Mouse (Mus musculus): ENCODE measurements at regions not wholly inside any gene's neighbourhood (a gene's known extent, or its start where the extent isn't known, plus 50 kb on each side); places are given as distances from the start of the nearest gene placed in this dataset.

GRCm38 (mm10) chr11:84706692-84707091 lies 112.6 kb downstream of the Mrm1 start:
- in situ Hi-C loops (cut with MboI, MseI), result loop anchor here in 1 of 2 experiments (10.0 kb wide), 1 partner anchor 1428 kb away; no protein-coding TSS in a partner anchor

DNA sequence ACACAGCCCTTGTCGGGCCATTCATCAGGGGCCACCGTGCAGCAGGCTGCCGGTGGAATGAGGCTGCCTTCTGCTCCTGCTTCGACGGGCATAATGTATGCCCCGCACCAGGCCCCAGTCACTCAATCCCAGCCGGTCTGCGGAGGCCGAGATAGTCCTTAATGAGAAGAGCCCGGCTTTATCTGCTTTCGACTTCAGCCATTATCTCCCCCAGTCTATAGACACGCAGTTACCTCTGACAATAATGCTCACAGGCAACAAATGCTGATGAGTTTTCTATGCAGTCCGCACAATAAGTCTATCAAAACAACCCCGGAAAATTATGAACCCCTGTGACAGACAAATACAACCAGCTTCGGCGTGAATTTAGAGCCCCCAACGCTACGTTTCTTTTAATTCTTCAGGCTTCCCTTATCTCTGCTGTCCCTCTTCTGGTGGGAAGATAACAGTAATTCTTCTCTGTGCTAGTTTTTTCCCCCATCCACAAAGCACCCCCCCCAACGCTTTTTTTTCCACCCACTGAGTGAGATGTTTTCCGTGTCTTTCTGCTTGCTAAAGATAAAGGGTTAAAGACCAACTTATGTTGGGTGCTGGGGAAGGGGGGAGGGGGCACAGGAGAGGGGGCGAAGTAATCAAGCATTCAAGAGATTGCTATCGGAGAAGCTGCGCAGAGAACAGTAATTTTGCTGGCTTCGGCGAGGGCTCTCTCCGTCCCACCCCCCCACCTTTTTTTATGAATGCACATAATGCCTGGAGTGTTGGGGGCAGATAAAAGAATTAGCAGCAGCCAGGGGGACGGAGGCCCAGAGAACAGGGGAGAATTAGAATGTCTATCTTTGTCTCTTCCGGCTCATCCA lies 117.8 kb downstream of the Mrm1 start:
- in situ Hi-C loops (cut with MboI, MseI), result loop anchor here in 1 of 2 experiments (10.0 kb wide), 1 partner anchor 1433 kb away; no protein-coding TSS in a partner anchor

DNA sequence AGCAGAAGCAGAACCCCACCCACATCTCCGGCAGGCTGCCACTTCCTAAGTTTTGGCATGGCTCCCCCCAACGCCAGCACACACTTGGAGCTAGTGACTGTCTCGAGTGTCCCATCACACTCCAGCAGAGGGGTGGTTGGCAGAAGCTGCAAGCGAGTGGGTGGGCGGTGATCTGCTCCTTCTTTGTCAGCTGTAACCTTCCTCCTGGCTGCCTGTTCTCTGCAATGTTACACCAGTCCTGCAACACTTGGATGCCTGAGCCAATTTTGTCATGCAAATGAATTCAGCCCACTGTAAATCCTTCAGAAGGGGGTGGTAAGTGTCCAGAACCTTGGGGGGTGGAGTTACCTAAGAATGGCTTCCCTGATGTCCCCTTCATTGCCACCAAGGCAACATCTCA lies 121.8 kb downstream of the Mrm1 start:
- in situ Hi-C loops (cut with MboI, MseI), result no loop called here

DNA sequence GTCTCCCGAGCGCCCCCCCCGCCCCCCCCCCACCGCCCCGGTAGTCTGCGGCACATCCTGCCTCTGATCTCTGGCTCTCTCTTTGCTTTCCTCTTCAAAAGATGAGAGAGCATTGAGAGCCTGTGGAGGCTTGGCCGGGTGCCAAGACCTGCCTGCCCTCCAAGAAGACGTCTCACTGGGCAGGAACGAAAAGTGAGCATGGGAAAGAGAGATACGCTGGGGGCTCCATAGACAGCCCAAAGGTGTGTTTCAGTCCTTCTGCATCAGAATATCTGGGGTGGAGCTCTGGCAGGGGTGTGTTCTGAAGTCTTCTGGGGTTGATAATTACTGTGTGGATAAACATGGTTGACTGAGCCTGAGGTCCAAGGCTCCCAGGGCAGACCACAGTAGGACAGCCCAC lies 126.7 kb downstream of the Mrm1 start:
- in situ Hi-C loops (cut with MboI, MseI), result no loop called here

DNA sequence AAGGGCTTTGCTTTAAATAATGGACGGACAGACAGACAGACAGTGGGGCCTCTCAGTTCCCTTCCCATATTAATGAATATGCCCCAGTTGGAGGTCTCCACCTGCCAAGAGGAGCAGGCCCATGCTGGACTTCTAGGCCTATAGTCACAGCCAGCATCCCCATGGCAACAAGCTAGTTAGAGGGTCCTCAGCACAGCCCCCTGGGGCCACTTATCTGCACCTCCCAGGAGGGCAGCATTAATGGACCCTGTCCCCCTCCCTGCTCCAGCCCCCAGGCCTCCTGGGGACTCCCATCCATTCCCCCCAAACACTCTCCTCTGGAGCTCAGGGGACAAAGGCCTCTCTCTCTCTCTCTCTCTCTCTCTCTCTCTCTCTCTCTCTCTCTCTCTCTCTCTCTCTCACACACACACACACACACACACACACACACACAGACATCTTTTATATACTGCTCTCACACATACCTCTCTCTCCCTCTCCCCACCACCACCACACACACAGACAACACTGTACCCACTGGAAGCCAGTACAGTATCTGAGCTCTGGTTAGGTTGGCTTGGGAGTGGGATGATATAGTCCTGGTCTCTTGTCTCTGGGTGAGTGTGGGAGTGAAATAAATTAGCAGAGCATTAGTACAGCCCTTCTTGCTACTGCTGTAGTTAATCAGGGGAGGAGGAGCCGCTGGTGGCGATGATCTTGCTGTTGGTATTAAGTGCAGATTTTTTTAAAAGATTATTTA lies 127.7 kb downstream of the Mrm1 start:
- in situ Hi-C loops (cut with MboI, MseI), result no loop called here

DNA sequence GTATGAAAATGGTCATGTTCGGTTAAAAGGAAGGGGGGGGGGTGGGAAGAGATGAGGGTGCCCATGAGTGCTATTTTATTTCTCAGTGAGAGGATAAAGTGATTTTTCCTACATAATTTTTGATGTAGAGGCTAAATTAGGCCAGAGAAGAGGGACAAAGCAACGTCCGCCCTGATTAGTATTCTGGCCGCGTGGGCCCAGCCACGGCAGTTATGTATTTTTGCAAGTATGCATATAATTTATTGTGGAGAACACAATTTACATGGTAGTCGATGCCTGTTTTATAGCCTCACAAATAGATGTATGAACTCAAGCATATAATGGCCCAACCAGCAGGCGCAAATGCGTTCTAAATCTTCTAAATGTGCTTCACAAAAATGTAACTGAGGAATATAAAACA lies 132.8 kb downstream of the Mrm1 start:
- in situ Hi-C loops (cut with MboI, MseI), result loop anchor here in 1 of 2 experiments (10.0 kb wide), 1 partner anchor 402 kb away; no protein-coding TSS in a partner anchor

DNA sequence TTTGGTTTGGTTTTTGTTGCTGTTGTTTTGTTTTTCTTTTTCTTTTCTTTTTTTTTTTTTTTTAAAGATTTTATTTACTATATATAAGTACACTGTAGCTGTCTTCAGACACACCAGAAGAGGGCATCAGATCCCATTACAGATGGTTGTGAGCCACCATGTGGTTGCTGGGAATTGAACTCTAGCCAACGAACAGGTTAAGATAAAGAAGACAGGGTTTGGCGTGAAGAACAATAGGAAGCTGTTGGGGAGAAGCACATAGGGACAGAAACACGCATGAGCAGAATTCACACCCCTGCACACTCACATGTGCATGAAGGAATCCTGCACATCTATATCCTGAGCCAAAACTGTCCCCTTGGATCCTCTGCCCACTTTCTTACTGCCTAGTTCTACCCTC lies 135.0 kb downstream of the Mrm1 start:
- in situ Hi-C loops (cut with MboI, MseI), result loop anchor here in 1 of 2 experiments (10.0 kb wide), 1 partner anchor 400 kb away; no protein-coding TSS in a partner anchor

DNA sequence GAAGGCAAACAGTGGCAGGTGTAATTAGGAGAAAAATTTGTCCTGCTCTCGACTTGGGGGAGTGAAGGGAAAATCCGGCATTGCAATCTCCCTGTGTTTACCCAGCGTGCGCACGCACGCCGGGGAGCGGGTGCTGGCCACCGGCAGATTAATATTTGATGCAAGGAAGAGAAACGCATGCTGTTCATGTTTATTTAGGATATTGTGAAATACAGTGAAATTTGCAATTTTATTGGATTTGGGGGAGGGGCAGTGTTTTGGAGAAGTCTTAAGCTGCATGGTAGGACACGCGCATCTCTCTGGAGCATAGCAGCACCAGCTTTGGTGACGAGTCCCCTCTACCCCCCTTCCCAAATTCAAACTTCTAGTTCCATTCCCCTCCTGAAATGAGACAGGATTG lies 136.4 kb downstream of the Mrm1 start:
- in situ Hi-C loops (cut with MboI, MseI), result loop anchor here in 1 of 2 experiments (10.0 kb wide), 1 partner anchor 398 kb away; no protein-coding TSS in a partner anchor

DNA sequence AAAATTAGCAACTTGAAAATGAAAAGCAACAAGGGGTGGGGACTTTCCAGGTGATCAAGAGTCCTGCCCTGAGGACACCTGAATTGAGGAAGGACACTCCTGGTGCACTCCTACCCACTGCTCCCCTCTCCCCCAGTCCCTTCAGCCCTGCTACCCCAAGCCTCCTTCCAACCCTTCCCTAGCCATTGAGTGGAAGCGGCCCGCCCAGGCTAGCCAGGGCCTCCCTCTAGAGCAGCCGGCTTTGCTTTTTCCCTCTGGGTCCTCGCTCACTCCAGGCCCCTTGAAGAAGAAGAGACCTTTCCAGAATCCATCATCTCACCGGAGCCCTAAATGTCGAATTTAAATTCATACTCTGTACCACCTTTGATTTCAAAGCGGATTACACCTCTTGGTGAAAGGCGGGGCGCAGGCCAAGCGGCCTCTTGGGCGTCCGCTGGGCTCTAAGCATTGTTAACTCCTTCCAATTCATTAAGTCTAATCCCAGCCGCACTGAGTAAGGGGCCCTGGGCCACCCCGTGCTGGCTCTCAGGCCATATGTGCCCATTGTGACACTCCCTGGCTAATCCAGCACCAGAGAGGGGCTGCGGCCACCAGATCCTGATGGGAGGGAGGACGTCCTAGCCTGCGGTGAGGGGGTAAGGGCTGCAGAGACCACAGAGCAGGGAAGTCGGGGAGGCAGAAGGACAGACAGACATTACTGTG lies 142.8 kb downstream of the Mrm1 start:
- in situ Hi-C loops (cut with MboI, MseI), result no loop called here

GRCm38 (mm10) chr11:84672841-84673473 lies 146.4 kb downstream of the Mrm1 start:
- in situ Hi-C loops (cut with MboI, MseI), result no loop called here

- in situ Hi-C loops (cut with MboI, MseI), result no loop called here
Observed at GRCm38 (mm10) chr11:84671585-84671984, 146.2 kb upstream of the Lhx1 start.

DNA sequence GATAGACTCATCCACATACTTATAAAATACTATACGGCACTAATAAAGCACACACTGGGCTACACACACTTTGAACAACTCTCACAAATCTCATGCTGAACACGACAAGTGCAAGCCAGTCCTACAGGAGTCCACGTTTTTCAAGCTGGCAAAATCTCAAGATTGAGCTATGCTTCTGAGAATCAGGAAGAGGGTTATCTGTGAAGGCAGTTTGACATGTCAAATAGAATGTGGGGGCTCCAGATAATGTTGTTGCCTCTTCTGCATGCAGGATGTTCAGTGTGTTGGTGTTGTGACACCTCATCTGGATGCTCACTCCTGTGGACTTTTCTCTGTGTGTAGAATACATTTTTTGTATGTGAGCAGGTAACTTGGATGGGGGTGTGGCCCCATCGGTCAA lies 142.4 kb upstream of the Lhx1 start:
- in situ Hi-C loops (cut with MboI, MseI), result no loop called here

DNA sequence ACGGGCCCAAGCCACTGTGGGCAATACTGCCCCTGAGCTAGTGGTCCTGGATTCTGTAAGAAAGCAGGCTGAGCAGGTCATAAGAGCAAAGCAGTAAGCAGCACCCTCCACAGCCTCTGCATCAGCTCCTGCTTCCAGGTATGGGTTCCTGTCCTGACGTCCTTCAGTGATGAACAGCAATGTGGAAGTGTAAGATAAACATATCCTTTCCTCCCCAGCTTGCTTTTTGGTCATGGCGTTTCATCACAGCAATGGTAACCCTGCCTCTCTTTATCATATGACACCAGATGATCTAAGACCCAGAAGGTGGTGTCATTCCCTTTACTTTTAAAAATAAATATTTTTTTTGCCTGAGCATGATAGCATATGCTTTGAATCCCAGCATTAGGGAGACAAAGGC lies 138.9 kb upstream of the Lhx1 start:
- in situ Hi-C loops (cut with MboI, MseI), result no loop called here

GRCm38 (mm10) chr11:84661981-84662380 lies 136.6 kb upstream of the Lhx1 start:
- in situ Hi-C loops (cut with MboI, MseI), result no loop called here

DNA sequence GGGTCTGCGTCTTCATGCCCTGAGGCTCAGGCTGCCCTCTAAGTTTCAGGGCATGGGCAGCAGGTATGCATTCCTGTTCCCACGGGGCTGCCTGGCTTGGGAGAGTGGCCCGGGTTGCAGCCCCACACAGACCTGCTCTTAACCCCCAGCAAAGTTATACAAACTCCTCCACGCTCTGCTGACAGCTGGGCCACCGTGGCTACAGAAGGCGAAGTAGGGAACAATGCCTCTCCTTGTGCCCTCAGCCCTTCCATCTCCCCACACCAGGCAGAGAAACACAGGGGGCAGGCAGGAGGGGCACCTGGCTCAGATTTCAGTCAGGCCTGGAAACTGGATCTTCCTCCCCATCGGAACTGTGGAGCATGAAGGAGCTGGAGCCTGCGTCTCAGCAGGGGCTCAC lies 135.5 kb upstream of the Lhx1 start:
- in situ Hi-C loops (cut with MboI, MseI), result no loop called here

DNA sequence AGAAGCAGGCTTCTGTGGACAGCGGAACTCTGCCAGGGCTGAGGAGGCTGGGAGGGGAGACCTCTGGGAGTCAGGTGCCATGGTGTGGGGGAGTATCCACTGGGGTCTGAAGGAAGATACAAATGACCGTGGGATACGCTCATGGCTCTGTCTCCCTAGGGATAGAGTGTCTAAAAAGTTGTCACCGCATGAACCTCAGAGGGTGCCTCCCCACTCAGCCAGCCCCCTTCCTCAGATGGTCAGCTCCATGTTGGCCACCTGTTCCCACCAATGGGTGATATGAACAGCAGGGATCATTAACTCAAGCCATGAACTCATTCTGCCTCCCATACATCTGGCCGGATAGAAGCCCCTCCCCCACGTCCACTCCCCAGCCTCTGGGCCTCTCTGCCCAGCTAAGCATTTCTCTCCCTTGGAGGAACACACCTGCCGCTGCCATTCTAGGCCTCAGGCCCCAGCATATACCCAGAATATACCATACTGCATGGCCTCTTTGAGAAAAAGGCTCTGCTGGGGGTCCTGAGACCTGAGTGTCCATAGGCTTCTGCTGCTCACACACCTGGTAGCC lies 134.1 kb upstream of the Lhx1 start:
- in situ Hi-C loops (cut with MboI, MseI), result no loop called here

DNA sequence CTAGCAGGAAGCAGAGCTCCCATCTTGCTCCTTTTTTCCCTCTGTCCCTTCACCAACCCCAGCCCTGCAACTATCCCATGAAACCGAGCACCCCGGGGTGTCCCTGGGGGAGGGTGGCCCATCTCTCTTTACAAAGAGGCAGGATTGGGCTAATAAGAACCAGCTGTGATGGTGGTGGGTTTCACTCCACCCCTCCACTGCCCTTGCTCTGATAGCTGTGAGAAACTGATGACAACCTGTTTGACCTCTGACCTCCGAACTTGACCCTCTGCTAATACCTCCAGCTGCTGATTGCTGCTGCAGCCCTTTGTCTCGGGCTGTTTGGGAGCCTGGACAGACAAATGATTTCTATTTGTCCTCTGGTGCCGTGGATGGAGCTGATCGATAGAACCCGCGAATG lies 128.1 kb upstream of the Lhx1 start:
- in situ Hi-C loops (cut with MboI, MseI), result no loop called here

GRCm38 (mm10) chr11:84648899-84649298 lies 123.6 kb upstream of the Lhx1 start:
- in situ Hi-C loops (cut with MboI, MseI), result no loop called here

DNA sequence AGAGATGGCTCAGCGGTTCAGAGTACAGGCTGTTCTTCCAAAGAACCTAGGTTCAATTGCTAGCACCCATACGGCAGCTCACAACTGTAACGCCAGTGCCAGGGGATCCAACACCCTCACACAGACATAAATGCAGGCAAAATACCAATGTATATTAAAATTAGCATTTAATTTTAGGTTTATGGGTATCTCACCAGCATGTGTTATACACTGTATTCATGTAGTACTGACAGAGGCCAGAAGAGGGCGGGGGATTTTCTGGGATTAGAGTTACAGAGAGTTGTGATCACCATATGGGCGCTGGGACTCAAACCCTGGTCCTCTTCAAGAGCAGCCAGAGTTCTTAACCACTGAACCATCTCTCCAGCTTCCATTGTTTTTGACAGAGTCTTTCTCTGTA lies 121.8 kb upstream of the Lhx1 start:
- in situ Hi-C loops (cut with MboI, MseI), result no loop called here

DNA sequence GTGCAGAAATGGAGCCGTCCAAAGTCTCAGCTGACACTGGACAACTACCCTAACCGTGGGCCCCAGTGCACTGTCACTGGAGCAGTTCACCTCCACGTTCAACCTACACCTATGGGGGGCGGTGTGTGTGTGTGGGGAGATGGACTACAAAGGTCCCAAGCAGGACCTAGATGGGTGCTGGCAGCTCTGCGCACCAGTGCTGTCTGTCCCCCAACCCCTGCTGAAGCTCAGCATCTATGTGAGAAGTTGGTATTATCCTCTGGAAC lies 117.7 kb upstream of the Lhx1 start:
- in situ Hi-C loops (cut with MboI, MseI), result no loop called here

DNA sequence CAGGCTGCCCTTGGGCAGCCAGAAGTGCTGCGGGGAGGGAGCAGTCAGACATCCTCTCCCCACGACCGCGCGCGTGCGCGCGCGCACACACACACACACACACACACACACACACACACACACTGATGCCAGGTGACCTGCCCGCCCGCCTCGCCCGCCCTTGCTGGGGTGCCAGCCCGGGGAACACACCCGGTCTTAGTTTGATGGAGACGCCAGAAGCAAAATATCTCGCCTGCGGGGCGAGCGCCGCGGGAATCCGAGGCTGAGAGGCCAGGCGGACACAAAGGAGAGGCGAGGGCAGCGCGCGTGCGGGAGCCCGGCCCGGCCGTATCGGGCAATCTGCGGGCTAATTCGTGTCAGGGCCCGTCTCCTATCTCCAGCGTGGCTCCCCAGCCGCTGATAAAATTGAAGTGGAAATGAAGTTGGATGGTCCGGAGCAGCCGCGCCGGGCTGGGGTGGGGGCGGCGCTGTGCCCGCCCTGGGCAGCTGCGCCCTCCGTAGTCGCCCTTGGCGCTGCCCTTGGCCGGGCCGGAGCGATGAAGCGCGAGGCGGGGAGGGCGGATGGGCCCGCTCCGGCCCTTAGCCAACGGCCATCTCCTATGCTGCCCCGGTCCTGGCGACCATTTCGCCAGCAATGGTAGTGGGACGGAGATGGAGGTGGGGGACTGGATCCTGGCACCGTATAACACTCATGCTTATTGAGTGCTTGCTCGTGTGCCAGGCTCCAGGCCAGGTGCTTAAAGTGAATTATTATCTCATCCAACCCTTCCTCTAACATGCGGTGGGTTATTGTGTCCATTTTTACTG lies 117.2 kb upstream of the Lhx1 start:
- in situ Hi-C loops (cut with MboI, MseI), result no loop called here

Measured in T-helper 17 cell (primary cell).